Mouse (Mus musculus) spleen, adult 2 months (tissue): ENCODE data around the gene Ankrd12.

Experiments
- CTCF ChIP-seq: fragments of 200-500 bp; IDR thresholded peaks from 2 replicates; pipeline ENCODE4 v1.5.1; 2011; ENCODE audit warnings: mild to moderate bottlenecking, inconsistent platforms; ENCODE audit not compliant: insufficient read depth, insufficient read length, insufficient replicate concordance; ENCODE audit errors: extremely low read depth
- POLR2A ChIP-seq: fragments of 200-500 bp; IDR thresholded peaks from 2 replicates; pipeline ENCODE4 v1.6.1; 2011; ENCODE audit warnings: low read depth, low read length, inconsistent platforms

DNA sequence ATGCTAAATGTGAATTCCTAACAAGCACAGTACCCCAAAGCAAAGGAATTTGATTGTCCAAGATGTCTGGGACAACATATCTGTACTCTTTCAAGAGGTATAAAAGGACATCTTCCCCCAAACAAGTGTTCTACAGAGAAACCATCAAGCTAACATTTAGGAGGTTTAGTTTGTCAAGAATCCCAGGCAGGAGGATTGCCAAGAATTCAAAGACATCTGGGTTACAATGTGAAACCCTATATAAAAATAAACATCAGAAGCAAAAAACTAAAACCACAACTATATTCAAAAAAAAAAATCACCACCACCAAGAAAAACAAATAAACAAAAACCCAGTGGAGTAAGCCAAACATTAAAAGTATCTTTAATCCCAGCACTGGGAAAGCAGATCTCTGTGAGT, 13.4 kb upstream of the Ankrd12 start:
- TF ChIP-seq CTCF (no peak), POLR2A (no peak)
